ENCODE assay signal across 15 mouse cellular contexts in genomic region chr17:62614237-62614636, GRCm38 (mm10).
DNase-seq lines count a peak whose midpoint lies in the region; ATAC-seq and TF ChIP-seq lines count a peak whose summit lies in the region.
"Had no signal": no experiment of that assay in that cellular context is flagged by ENCODE, and none has a peak within 500 bp of the region (broad histone marks: within the 10 kb centered on the region; RNA-seq: fewer than 3 reads in every experiment).

No protein-coding gene starts in this region.

- no peak for TF ChIP-seq POLR2A in brain, embryonic 14.5 days (IDR thresholded peaks at IDR 0.05; ENCODE audit: borderline replicate concordance, extremely low read depth, insufficient read depth, insufficient read length, poor library complexity, severe bottlenecking)

- no peaks in the 10 kb centered on the region for H3K27me3 ChIP-seq in heart, embryonic 13.5 days (replicated peaks)
- H3K27me3 ChIP-seq in forebrain, embryonic 13.5 days, result peaks cover 15% of the 10 kb centered on the region
- no peaks in the 10 kb centered on the region for H3K27me3 ChIP-seq in midbrain, embryonic 14.5 days (ENCODE audit: control insufficient read depth, insufficient read depth, low read length)
- no peaks in the 10 kb centered on the region for H3K27me3 ChIP-seq in intestine, embryonic 15.5 days (replicated peaks)
- H3K27me3 ChIP-seq: liver, embryonic 13.5 days had no signal

- no peaks in the 10 kb centered on the region for H3K9me3 ChIP-seq in heart, embryonic 13.5 days
- H3K9me3 ChIP-seq in forebrain, embryonic 13.5 days (replicated peaks), result no peaks in the 10 kb centered on the region
- H3K9me3 ChIP-seq in midbrain, embryonic 14.5 days (ENCODE audit: control insufficient read depth, low read length), result no peaks in the 10 kb centered on the region
- H3K9me3 ChIP-seq in intestine, embryonic 15.5 days, result no peaks in the 10 kb centered on the region
- H3K9me3 ChIP-seq: liver, embryonic 13.5 days had no signal

- no peak for ATAC-seq in heart, embryonic 13.5 days (ENCODE audit: extremely low read depth, insufficient number of reproducible peaks, low FRiP score, low TSS enrichment)
- ATAC-seq in forebrain, embryonic 13.5 days, result peak; percentile 43; the same call in 1 of the 2 replicates
- no peak; the same call in 1 of the 2 replicates for ATAC-seq in midbrain, embryonic 14.5 days (ENCODE audit: low FRiP score, low TSS enrichment)
- no peak for ATAC-seq in intestine, embryonic 15.5 days

- H3K4me2 ChIP-seq in heart, embryonic 13.5 days, result peak overlapping the region; percentile 30
- H3K4me2 ChIP-seq in forebrain, embryonic 13.5 days, result peak overlapping the region; percentile 42
- H3K4me2 ChIP-seq in midbrain, embryonic 14.5 days (ENCODE audit: low read length), result peak overlapping the region; percentile 25
- no peak overlapping the region for H3K4me2 ChIP-seq in intestine, embryonic 15.5 days (replicated peaks)
- H3K4me2 ChIP-seq: liver, embryonic 13.5 days had no signal

- H3K9ac ChIP-seq in heart, embryonic 13.5 days, result no peak overlapping the region
- peak overlapping the region; percentile 22; the same call in 1 of the 2 replicates for H3K9ac ChIP-seq in forebrain, embryonic 13.5 days
- H3K9ac ChIP-seq in midbrain, embryonic 14.5 days (replicated peaks; ENCODE audit: low read length), result no peak overlapping the region
- no peak overlapping the region for H3K9ac ChIP-seq in intestine, embryonic 15.5 days
- H3K9ac ChIP-seq: liver, embryonic 13.5 days had no signal

- no peak overlapping the region; the same call in 1 of the 2 replicates for H3K27ac ChIP-seq in heart, embryonic 13.5 days (replicated peaks)
- no peak overlapping the region for H3K27ac ChIP-seq in forebrain, embryonic 13.5 days
- H3K27ac ChIP-seq in midbrain, embryonic 14.5 days (replicated peaks; ENCODE audit: low read depth, low read length), result no peak overlapping the region
- H3K27ac ChIP-seq in intestine, embryonic 15.5 days, result no peak overlapping the region
- H3K27ac ChIP-seq: kidney, postnatal 0 days; liver, embryonic 13.5 days had no signal

- H3K4me1 ChIP-seq in heart, embryonic 13.5 days, result peaks cover 32% of the 10 kb centered on the region
- peaks cover 30% of the 10 kb centered on the region for H3K4me1 ChIP-seq in forebrain, embryonic 13.5 days
- H3K4me1 ChIP-seq in midbrain, embryonic 14.5 days (ENCODE audit: control insufficient read depth, insufficient read depth, low read length), result peaks cover 26% of the 10 kb centered on the region
- H3K4me1 ChIP-seq in intestine, embryonic 15.5 days (replicated peaks), result 0 out of 2 replicates have a peak, but pooled peaks cover 4% of the 10 kb centered on the region
- H3K4me1 ChIP-seq: liver, embryonic 13.5 days had no signal

- H3K36me3 ChIP-seq in heart, embryonic 13.5 days, result no peaks in the 10 kb centered on the region
- H3K36me3 ChIP-seq in forebrain, embryonic 13.5 days (ENCODE audit: poor library complexity, severe bottlenecking), result no peaks in the 10 kb centered on the region
- H3K36me3 ChIP-seq in midbrain, embryonic 14.5 days (ENCODE audit: control insufficient read depth, insufficient read depth, low read length), result no peaks in the 10 kb centered on the region
- no peaks in the 10 kb centered on the region for H3K36me3 ChIP-seq in intestine, embryonic 15.5 days
- H3K36me3 ChIP-seq: G1E; liver, embryonic 13.5 days had no signal

- H3K4me3 ChIP-seq in heart, embryonic 13.5 days, result no peak overlapping the region
- H3K4me3 ChIP-seq in forebrain, embryonic 13.5 days, result no peak overlapping the region
- no peak overlapping the region for H3K4me3 ChIP-seq in midbrain, embryonic 14.5 days (replicated peaks; ENCODE audit: low read depth, low read length)
- H3K4me3 ChIP-seq in intestine, embryonic 15.5 days (replicated peaks), result no peak overlapping the region
- H3K4me3 ChIP-seq: liver, embryonic 13.5 days had no signal

- DNase-seq in heart, adult 9 months (ENCODE audit: low spot score in 2 of 2), result no peak
- peak; percentile 81 for DNase-seq in brain, embryonic 14.5 days (ENCODE audit: low read depth)
- peak; percentile 39 for DNase-seq in midbrain, embryonic 14.5 days
- DNase-seq in cerebellum, adult 18-20 months, result no peak
- no peak for DNase-seq in adrenal gland, postnatal 14 days
- DNase-seq: B cell, adult 2 months; heart, adult 18-20 months; liver, embryonic 13.5 days; lung, postnatal 36 days; thymus, adult 18-20 months had no signal

- 52% methylated on average over 8 of the region's 8 CpGs for WGBS in heart, embryonic 13.5 days
- WGBS in forebrain, embryonic 13.5 days, result 4% methylated on average over 8 of the region's 8 CpGs
- 11% methylated on average over 8 of the region's 8 CpGs for WGBS in midbrain, embryonic 14.5 days
- WGBS in intestine, embryonic 15.5 days, result 63% methylated on average over 8 of the region's 8 CpGs

- TF ChIP-seq CTCF in brain, embryonic 14.5 days (IDR thresholded peaks at IDR 0.05; ENCODE audit: borderline replicate concordance, extremely low read depth, insufficient read depth, insufficient read length), result no peak

Comparison
In these comparisons a context has a peak if more than half of its experiments do, and no peak if none do; other contexts are left out.
1. DNase-seq: peak in brain, embryonic 14.5 days (single experiment) and midbrain, embryonic 14.5 days (single experiment); none in heart, adult 9 months (0 of 2), cerebellum, adult 18-20 months (0 of 2) and adrenal gland, postnatal 14 days (single experiment).